Mouse (Mus musculus) heart, embryonic 13.5 days (tissue): ENCODE measurements at regions not wholly inside any gene's neighbourhood (a gene's known extent, or its start where the extent isn't known, plus 50 kb on each side); places are given as distances from the start of the nearest gene placed in this dataset.

Source experiments
- ATAC-seq: fragments of 200-750 bp; cut with Nextera tagmentation; 2 replicates; pipeline ENCODE4 v1.8.0; 2017; ENCODE audit warnings: moderate TSS enrichment; ENCODE audit not compliant: insufficient number of reproducible peaks, low FRiP score, low TSS enrichment; ENCODE audit errors: extremely low read depth
- H3K27ac ChIP-seq: fragments of 300-500 bp; sonication (generic); replicated peaks from 2 replicates; pipeline ENCODE4 v1.5.1; 2015; ENCODE audit warnings: moderate library complexity, mild to moderate bottlenecking, inconsistent platforms
- H3K27me3 ChIP-seq: fragments of 300-500 bp; sonication (generic); replicated peaks from 2 replicates; pipeline ENCODE4 v1.6.1; 2015; ENCODE audit warnings: mild to moderate bottlenecking, inconsistent platforms
- H3K36me3 ChIP-seq: fragments of 300-500 bp; sonication (generic); 2 replicates; pipeline ENCODE4 v1.6.1; 2015; ENCODE audit warnings: mild to moderate bottlenecking, inconsistent platforms
- H3K4me1 ChIP-seq: fragments of 300-500 bp; sonication (generic); 2 replicates; pipeline ENCODE4 v1.6.1; 2015; ENCODE audit warnings: inconsistent platforms
- H3K4me2 ChIP-seq: fragments of 300-500 bp; sonication (generic); 2 replicates; pipeline ENCODE4 v1.6.1; 2015; ENCODE audit warnings: inconsistent platforms, mild to moderate bottlenecking, moderate library complexity
- H3K4me3 ChIP-seq: fragments of 300-500 bp; sonication (generic); 2 replicates; pipeline ENCODE4 v1.5.1; 2015; ENCODE audit warnings: moderate library complexity, mild to moderate bottlenecking, inconsistent platforms
- H3K9ac ChIP-seq: fragments of 300-500 bp; sonication (generic); 2 replicates; pipeline ENCODE4 v1.6.1; 2015; ENCODE audit warnings: inconsistent platforms, mild to moderate bottlenecking, moderate library complexity
- H3K9me3 ChIP-seq: fragments of 300-500 bp; sonication (generic); 2 replicates; pipeline ENCODE4 v1.6.1; 2016; ENCODE audit warnings: inconsistent platforms
- WGBS: fragments of 180-500 bp; shearing (Covaris S2); methylation state at CpG from one replicate; pipeline ENCODE4 v1.1.7; 2015; ENCODE audit warnings: mixed read lengths; 5-methylcytosine and 5-hydroxymethylcytosine counted together

GRCm38 (mm10) chr9:71355721-71356120 is 130.0 kb downstream of the Polr2m start:
- Histone ChIP-seq H3K4me3 (no peak overlapping the region), H3K4me2 (no peak overlapping the region), H3K36me3 (no peaks in the 10 kb centered on the region), H3K27ac (no peak overlapping the region), H3K4me1 (no peaks in the 10 kb centered on the region), H3K9me3 (no peaks in the 10 kb centered on the region), H3K27me3 (peaks cover 4% of the 10 kb centered on the region; the same call in 1 of the 2 replicates), H3K9ac (no peak overlapping the region)
- ATAC-seq: no peak
- WGBS: 72% methylated on average over 5 of the region's 5 CpGs
